Mouse (Mus musculus) MEL (cell line): ENCODE measurements at regions not wholly inside any gene's neighbourhood (a gene's known extent, or its start where the extent isn't known, plus 50 kb on each side); places are given as distances from the start of the nearest gene placed in this dataset.

Experiments
- DNase-seq: peaks from one replicate; pipeline ENCODE4 v3.0.0; 2011; ENCODE audit warnings: low read depth, low spot score
- H3K27ac ChIP-seq: 2 replicates; pipeline ENCODE4 v1.5.1; 2012; ENCODE audit warnings: low read depth, mild to moderate bottlenecking, control low read depth, low read length, moderate library complexity; ENCODE audit not compliant: control insufficient read depth
- H3K27me3 ChIP-seq, 2 experiments: fragments of 150-350 bp in 1 of 2; sonication (generic) in 1 of 2; 2 replicates each; pipeline ENCODE4 v1.6.1; 2012; ENCODE audit warnings: low read length in 2 of 2, mild to moderate bottlenecking in 2 of 2, improper control_type of control experiment in 1 of 2, moderate library complexity in 1 of 2; ENCODE audit not compliant: insufficient read depth in 2 of 2, control insufficient read depth in 1 of 2
- H3K36me3 ChIP-seq, 2 experiments: 2 replicates each; pipeline ENCODE4 v1.6.1; 2012 to 2014; ENCODE audit warnings: low read length in 2 of 2, improper control_type of control experiment in 1 of 2, inconsistent platforms in 1 of 2, mild to moderate bottlenecking in 1 of 2; ENCODE audit not compliant: insufficient read depth in 2 of 2, control insufficient read depth in 1 of 2
- H3K4me1 ChIP-seq, 2 experiments: fragments of 150-350 bp in 1 of 2; sonication (generic) in 1 of 2; 2 replicates each; pipeline ENCODE4 v1.6.1; 2012; ENCODE audit warnings: low read length in 2 of 2, improper control_type of control experiment in 1 of 2, mild to moderate bottlenecking in 1 of 2; ENCODE audit not compliant: insufficient read depth in 2 of 2, control insufficient read depth in 1 of 2
- H3K4me3 ChIP-seq, 2 experiments: fragments of 150-350 bp in 1 of 2; sonication (generic) in 1 of 2; 2 replicates each; pipeline ENCODE4 v1.5.1; 2012; ENCODE audit warnings: low read depth in 2 of 2, low read length in 2 of 2, mild to moderate bottlenecking in 2 of 2, moderate library complexity in 2 of 2, control low read depth in 1 of 2, improper control_type of control experiment in 1 of 2; ENCODE audit not compliant: control insufficient read depth in 1 of 2, insufficient read depth in 1 of 2
- H3K79me2 ChIP-seq: 2 replicates; pipeline ENCODE4 v1.6.1; 2012; ENCODE audit warnings: mild to moderate bottlenecking, low read length, moderate library complexity; ENCODE audit not compliant: control insufficient read depth, poor library complexity, insufficient read depth
- H3K9ac ChIP-seq: 2 replicates; pipeline ENCODE4 v1.6.1; 2012; ENCODE audit warnings: low read depth, mild to moderate bottlenecking, control low read depth, low read length, moderate library complexity; ENCODE audit not compliant: control insufficient read depth, poor library complexity, severe bottlenecking
- H3K9me3 ChIP-seq: fragments of 150-350 bp; sonication (generic); replicated peaks from 2 replicates; pipeline ENCODE4 v1.6.1; 2012; ENCODE audit warnings: mild to moderate bottlenecking, low read length, improper control_type of control experiment, moderate library complexity; ENCODE audit not compliant: insufficient read depth
- BHLHE40 ChIP-seq: IDR thresholded peaks from 2 replicates; pipeline ENCODE4 v1.6.1; 2012; ENCODE audit warnings: low read depth, mild to moderate bottlenecking, inconsistent platforms, low read length, improper control_type of control experiment, borderline replicate concordance
- CHD1 ChIP-seq: IDR thresholded peaks from 2 replicates; pipeline ENCODE4 v1.6.1; 2012; ENCODE audit warnings: low read depth, mild to moderate bottlenecking, inconsistent platforms, low read length, improper control_type of control experiment
- E2F4 ChIP-seq: IDR thresholded peaks from 2 replicates; pipeline ENCODE4 v1.6.1; 2011; ENCODE audit warnings: low read depth, low read length, improper control_type of control experiment, borderline replicate concordance
- ELF1 ChIP-seq: IDR thresholded peaks from 2 replicates; pipeline ENCODE4 v1.6.1; 2014; ENCODE audit warnings: low read depth, mild to moderate bottlenecking, inconsistent platforms, low read length, improper control_type of control experiment, moderate library complexity
- GABPA ChIP-seq: IDR thresholded peaks from 2 replicates; pipeline ENCODE4 v1.6.1; 2012; ENCODE audit warnings: low read depth, mild to moderate bottlenecking, inconsistent platforms, low read length, improper control_type of control experiment, moderate library complexity
- HCFC1 ChIP-seq: IDR thresholded peaks from 2 replicates; pipeline ENCODE4 v1.6.1; 2012; ENCODE audit warnings: low read depth, mild to moderate bottlenecking, inconsistent platforms, low read length, improper control_type of control experiment, moderate library complexity
- JUND ChIP-seq: IDR thresholded peaks from 2 replicates; pipeline ENCODE4 v1.6.1; 2011; ENCODE audit warnings: low read depth, mild to moderate bottlenecking, improper control_type of control experiment, low read length
- KAT2A ChIP-seq: conservative IDR thresholded peaks from 2 replicates; pipeline ENCODE4 v1.6.1; 2012; ENCODE audit warnings: low read depth, low read length, improper control_type of control experiment, inconsistent platforms
- MAFK ChIP-seq: IDR thresholded peaks from 2 replicates; pipeline ENCODE4 v1.6.1; 2011; ENCODE audit warnings: low read depth, mild to moderate bottlenecking, low read length, improper control_type of control experiment, borderline replicate concordance
- MAX ChIP-seq: IDR thresholded peaks from 2 replicates; pipeline ENCODE4 v1.6.1; 2011; ENCODE audit warnings: low read length, improper control_type of control experiment
- MYB ChIP-seq: IDR thresholded peaks from 2 replicates; pipeline ENCODE4 v1.6.1; 2011; ENCODE audit warnings: mild to moderate bottlenecking, low read depth, low read length, improper control_type of control experiment
- MYC ChIP-seq: IDR thresholded peaks from 2 replicates; pipeline ENCODE4 v1.6.1; 2011; ENCODE audit warnings: low read depth, mild to moderate bottlenecking, low read length, improper control_type of control experiment, moderate library complexity
- NELFE ChIP-seq: IDR thresholded peaks from 2 replicates; pipeline ENCODE4 v1.6.1; 2011; ENCODE audit warnings: low read depth, low read length, improper control_type of control experiment
- POLR2AphosphoS2 ChIP-seq: IDR thresholded peaks from 2 replicates; pipeline ENCODE4 v1.6.1; 2011; ENCODE audit warnings: low read length, improper control_type of control experiment
- POLR2AphosphoS5 ChIP-seq: IDR thresholded peaks from 2 replicates; pipeline ENCODE4 v1.6.1; 2012; ENCODE audit warnings: low read depth, borderline replicate concordance, mild to moderate bottlenecking, inconsistent platforms, low read length, moderate library complexity, mixed read lengths
- RAD21 ChIP-seq: IDR thresholded peaks from 2 replicates; pipeline ENCODE4 v1.6.1; 2011; ENCODE audit warnings: mild to moderate bottlenecking, low read depth, low read length, improper control_type of control experiment
- RCOR1 ChIP-seq: IDR thresholded peaks from 2 replicates; pipeline ENCODE4 v1.6.1; 2012; ENCODE audit warnings: low read depth, mild to moderate bottlenecking, inconsistent platforms, low read length, improper control_type of control experiment
- SIN3A ChIP-seq: IDR thresholded peaks from 2 replicates; pipeline ENCODE4 v1.6.1; 2012; ENCODE audit warnings: low read length, improper control_type of control experiment, inconsistent platforms
- SMC3 ChIP-seq: IDR thresholded peaks from 2 replicates; pipeline ENCODE4 v1.6.1; 2011; ENCODE audit warnings: low read depth, low read length, improper control_type of control experiment
- TAL1 ChIP-seq: IDR thresholded peaks from 2 replicates; pipeline ENCODE4 v1.6.1; 2012; ENCODE audit warnings: mild to moderate bottlenecking, inconsistent platforms, low read length, moderate library complexity, mixed read lengths
- TBP ChIP-seq: IDR thresholded peaks from 2 replicates; pipeline ENCODE4 v1.8.0; 2011; ENCODE audit warnings: low read depth, low read length, improper control_type of control experiment
- TCF12 ChIP-seq: IDR thresholded peaks from 2 replicates; pipeline ENCODE4 v1.6.1; 2014; ENCODE audit warnings: low read depth, mild to moderate bottlenecking, inconsistent platforms, low read length, improper control_type of control experiment, moderate library complexity
- UBTF ChIP-seq: IDR thresholded peaks from 2 replicates; pipeline ENCODE4 v1.6.1; 2012; ENCODE audit warnings: low read depth, mild to moderate bottlenecking, inconsistent platforms, low read length, improper control_type of control experiment, moderate library complexity, borderline replicate concordance; ENCODE audit not compliant: insufficient read depth
- USF2 ChIP-seq, 2 experiments: IDR thresholded peaks; 2 replicates each; pipeline ENCODE4 v1.6.1; 2011 to 2012; ENCODE audit warnings: improper control_type of control experiment in 2 of 2, low read length in 2 of 2, borderline replicate concordance in 1 of 2, inconsistent platforms in 1 of 2, low read depth in 1 of 2, mild to moderate bottlenecking in 1 of 2; ENCODE audit not compliant: insufficient read depth in 1 of 2
- ZKSCAN1 ChIP-seq: IDR thresholded peaks from 2 replicates; pipeline ENCODE4 v1.6.1; 2012; ENCODE audit warnings: low read depth, mild to moderate bottlenecking, inconsistent platforms, low read length, improper control_type of control experiment, moderate library complexity

- TF ChIP-seq ZKSCAN1: no peak
- no peak for TF ChIP-seq MAFK
- no peak for TF ChIP-seq POLR2AphosphoS5
- no peak for TF ChIP-seq USF2 (IDR thresholded peaks at IDR 0.05; ENCODE audit: borderline replicate concordance in 1 of 2, insufficient read depth in 1 of 2, low read depth in 1 of 2, low read length in 2 of 2)
- TF ChIP-seq MAX: no peak
- TF ChIP-seq BHLHE40: no peak
- no peak for TF ChIP-seq TCF12
- no peak for TF ChIP-seq ELF1
- TF ChIP-seq MYC: no peak
- no peak for TF ChIP-seq UBTF
- TF ChIP-seq JUND: no peak
- TF ChIP-seq RAD21: no peak
- TF ChIP-seq CHD1: no peak
- no peak for TF ChIP-seq MYB
- TF ChIP-seq E2F4: no peak
- TF ChIP-seq TBP: no peak
- no peak for TF ChIP-seq RCOR1
- no peak for TF ChIP-seq HCFC1
- TF ChIP-seq, all 39 proteins: peak for 0
- no peaks in the 10 kb centered on the region for H3K4me1 ChIP-seq
- H3K4me3 ChIP-seq: no peak overlapping the region
- H3K27me3 ChIP-seq: no peaks in the 10 kb centered on the region
- no peak for DNase-seq
- H3K9me3 ChIP-seq: no peaks in the 10 kb centered on the region
- no peaks in the 10 kb centered on the region for H3K79me2 ChIP-seq
- H3K36me3 ChIP-seq: no peaks in the 10 kb centered on the region
- H3K27ac ChIP-seq: no peak overlapping the region
- H3K9ac ChIP-seq: no peak overlapping the region
Measured at GRCm38 (mm10) chr12:5996672-5997071, 621.2 kb upstream of the Klhl29 start.

GRCm38 (mm10) chr12:5983937-5984610, 608.6 kb upstream of the Klhl29 start:
- TF ChIP-seq BHLHE40 (no peak), MYB (no peak), JUND (no peak), MYC (no peak), KAT2A (no peak), SIN3A (no peak), UBTF (no peak), TAL1 (no peak), SMC3 (no peak), ZKSCAN1 (no peak), GABPA (no peak), POLR2AphosphoS2 (no peak), HCFC1 (no peak), ELF1 (no peak), POLR2AphosphoS5 (no peak), RCOR1 (no peak), MAX (no peak), USF2 (IDR thresholded peaks at IDR 0.05; ENCODE audit: borderline replicate concordance in 1 of 2, insufficient read depth in 1 of 2, low read depth in 1 of 2, low read length in 2 of 2) (no peak), NELFE (no peak), E2F4 (no peak)
- Histone ChIP-seq H3K36me3 (no peaks in the 10 kb centered on the region), H3K9ac (no peak overlapping the region), H3K4me1 (no peaks in the 10 kb centered on the region), H3K27ac (no peak overlapping the region), H3K9me3 (no peaks in the 10 kb centered on the region), H3K4me3 (no peak overlapping the region), H3K27me3 (no peaks in the 10 kb centered on the region), H3K79me2 (no peaks in the 10 kb centered on the region)
- DNase-seq: no peak
